ENCODE assay signal across 8 mouse cellular contexts in genomic region chr7:25251071-25251791, GRCm38 (mm10). TPM values are rescaled to one million over a fixed set of nuclear protein-coding genes. Genes with fewer than 3 reads are reported as not detected.
DNase-seq lines count a peak whose midpoint lies in the region; ATAC-seq lines count a peak whose summit lies in the region.

No protein-coding gene starts in this region.

- H3K27me3 ChIP-seq in hindbrain, embryonic 15.5 days: no peaks in the 10 kb centered on the region
- H3K27me3 ChIP-seq in liver, embryonic 12.5 days (replicated peaks): 0 out of 2 replicates have a peak, but pooled peaks cover 8% of the 10 kb centered on the region
- no peaks in the 10 kb centered on the region for H3K27me3 ChIP-seq in neural tube, embryonic 13.5 days

- peak overlapping the region; percentile 78 for H3K27ac ChIP-seq in hindbrain, embryonic 15.5 days (replicated peaks)
- H3K27ac ChIP-seq in liver, embryonic 12.5 days: peak overlapping the region; percentile 65
- H3K27ac ChIP-seq in neural tube, embryonic 13.5 days (replicated peaks): peak overlapping the region; percentile 79

- H3K36me3 ChIP-seq in hindbrain, embryonic 15.5 days: no peaks in the 10 kb centered on the region
- peaks cover 5% of the 10 kb centered on the region; the same call in 1 of the 2 replicates for H3K36me3 ChIP-seq in liver, embryonic 12.5 days
- H3K36me3 ChIP-seq in neural tube, embryonic 13.5 days: no peaks in the 10 kb centered on the region

- no peaks in the 10 kb centered on the region for H3K9me3 ChIP-seq in hindbrain, embryonic 15.5 days
- no peaks in the 10 kb centered on the region for H3K9me3 ChIP-seq in liver, embryonic 12.5 days (replicated peaks)
- no peaks in the 10 kb centered on the region for H3K9me3 ChIP-seq in neural tube, embryonic 13.5 days

- peaks cover 54% of the 10 kb centered on the region for H3K4me1 ChIP-seq in hindbrain, embryonic 15.5 days (replicated peaks)
- H3K4me1 ChIP-seq in liver, embryonic 12.5 days: peaks cover 52% of the 10 kb centered on the region
- H3K4me1 ChIP-seq in neural tube, embryonic 13.5 days (replicated peaks): peaks cover 53% of the 10 kb centered on the region

- ATAC-seq in hindbrain, embryonic 15.5 days (ENCODE audit: low FRiP score, low read depth): peak; percentile 20; the same call in 1 of the 2 replicates
- ATAC-seq in liver, embryonic 12.5 days: peak; percentile 13; the same call in 1 of the 2 replicates
- ATAC-seq in neural tube, embryonic 13.5 days (ENCODE audit: low read depth): peak; percentile 4; the same call in 1 of the 2 replicates

- peak overlapping the region; percentile 78 for H3K4me3 ChIP-seq in hindbrain, embryonic 15.5 days
- H3K4me3 ChIP-seq in liver, embryonic 12.5 days: peak overlapping the region; percentile 75
- H3K4me3 ChIP-seq in neural tube, embryonic 13.5 days: peak overlapping the region; percentile 78

- WGBS in hindbrain, embryonic 15.5 days: 2% methylated on average over 22 of the region's 22 CpGs
- WGBS in liver, embryonic 12.5 days (ENCODE audit: insufficient replicate concordance): 9% methylated on average over 22 of the region's 22 CpGs
- 4% methylated on average over 22 of the region's 22 CpGs for WGBS in neural tube, embryonic 13.5 days

- peak; percentile 69 for DNase-seq in right cerebral cortex, postnatal 4 days
- DNase-seq in right cerebral cortex, adult 18-20 months: no peak
- DNase-seq in cerebellum, adult 18-20 months: peak; percentile 49 to 68
- DNase-seq in gastrocnemius, adult 18-20 months (ENCODE audit: low spot score): peak; percentile 63
- DNase-seq in natural killer cell, adult 2 months (ENCODE audit: low spot score in 2 of 2): no peak

- peak overlapping the region; percentile 62; the same call in 1 of the 2 replicates for H3K9ac ChIP-seq in hindbrain, embryonic 15.5 days
- peak overlapping the region; percentile 91 for H3K9ac ChIP-seq in liver, embryonic 12.5 days
- peak overlapping the region; percentile 84 for H3K9ac ChIP-seq in neural tube, embryonic 13.5 days

- peak overlapping the region; percentile 99 for H3K4me2 ChIP-seq in hindbrain, embryonic 15.5 days
- H3K4me2 ChIP-seq in liver, embryonic 12.5 days: peak overlapping the region; percentile 100
- peak overlapping the region; percentile 99 for H3K4me2 ChIP-seq in neural tube, embryonic 13.5 days

RNA-seq across cellular contexts. Expression of gene Erf, which starts 0.7 kb away (rescaled TPM):
- 1 to 10 TPM; 5.7 to 7.3 TPM for total RNA-seq in gastrocnemius, adult 18-20 months (2021)
- polyA plus RNA-seq in hindbrain, embryonic 15.5 days (2015; fragmentation: Nextera tagmentation; extraction: Ambion mirVana): 3.4 and 4.4 TPM in 2 replicates
- polyA plus RNA-seq in liver, embryonic 12.5 days (2016; fragmentation: Nextera tagmentation; extraction: Ambion mirVana): 6.5 and 7.5 TPM in 2 replicates
- polyA plus RNA-seq in neural tube, embryonic 13.5 days (2015; fragmentation: Nextera tagmentation; extraction: Ambion mirVana): 4.9 and 8.0 TPM in 2 replicates

RNA-seq across cellular contexts. Expression of gene Gsk3a, which starts 13.6 kb away (rescaled TPM):
- 10 to 100 TPM; 83.2 to 83.8 TPM for total RNA-seq in gastrocnemius, adult 18-20 months (2021)
- 19.2 and 19.7 TPM in 2 replicates for polyA plus RNA-seq in hindbrain, embryonic 15.5 days (2015; fragmentation: Nextera tagmentation; extraction: Ambion mirVana)
- polyA plus RNA-seq in liver, embryonic 12.5 days (2016; fragmentation: Nextera tagmentation; extraction: Ambion mirVana): 13.0 and 14.4 TPM in 2 replicates
- 16.5 and 16.8 TPM in 2 replicates for polyA plus RNA-seq in neural tube, embryonic 13.5 days (2015; fragmentation: Nextera tagmentation; extraction: Ambion mirVana)

RNA-seq across cellular contexts. Expression of gene Cic, which starts 16.3 kb away (rescaled TPM):
- 10 to 100 TPM; 34.8 to 38.3 TPM for total RNA-seq in gastrocnemius, adult 18-20 months (2021)
- polyA plus RNA-seq in hindbrain, embryonic 15.5 days (2015; fragmentation: Nextera tagmentation; extraction: Ambion mirVana): 32.5 and 38.5 TPM in 2 replicates
- 17.0 TPM in 2 replicates for polyA plus RNA-seq in liver, embryonic 12.5 days (2016; fragmentation: Nextera tagmentation; extraction: Ambion mirVana)
- polyA plus RNA-seq in neural tube, embryonic 13.5 days (2015; fragmentation: Nextera tagmentation; extraction: Ambion mirVana): 40.2 and 43.4 TPM in 2 replicates

RNA-seq across cellular contexts. Expression of gene Zfp526, which starts 30.0 kb away (rescaled TPM):
- 1 to 10 TPM; 4.7 to 5.3 TPM for total RNA-seq in gastrocnemius, adult 18-20 months (2021)
- polyA plus RNA-seq in hindbrain, embryonic 15.5 days (2015; fragmentation: Nextera tagmentation; extraction: Ambion mirVana): 1.6 and 2.1 TPM in 2 replicates
- 2.3 and 2.8 TPM in 2 replicates for polyA plus RNA-seq in liver, embryonic 12.5 days (2016; fragmentation: Nextera tagmentation; extraction: Ambion mirVana)
- polyA plus RNA-seq in neural tube, embryonic 13.5 days (2015; fragmentation: Nextera tagmentation; extraction: Ambion mirVana): 2.0 and 2.1 TPM in 2 replicates

RNA-seq across cellular contexts. Expression of gene Dedd2, which starts 30.8 kb away (rescaled TPM):
- total RNA-seq in gastrocnemius, adult 18-20 months (2021): 1 to 10 TPM; 8.3 to 8.4 TPM
- polyA plus RNA-seq in hindbrain, embryonic 15.5 days (2015; fragmentation: Nextera tagmentation; extraction: Ambion mirVana): 16.5 and 17.3 TPM in 2 replicates
- 31.4 and 33.4 TPM in 2 replicates for polyA plus RNA-seq in liver, embryonic 12.5 days (2016; fragmentation: Nextera tagmentation; extraction: Ambion mirVana)
- polyA plus RNA-seq in neural tube, embryonic 13.5 days (2015; fragmentation: Nextera tagmentation; extraction: Ambion mirVana): 16.6 and 17.7 TPM in 2 replicates

Comparison
In these comparisons a context has a peak if more than half of its experiments do, and no peak if none do; other contexts are left out.
1. DNase-seq: peak in right cerebral cortex, postnatal 4 days (single experiment), cerebellum, adult 18-20 months (2 of 2) and gastrocnemius, adult 18-20 months (single experiment); none in right cerebral cortex, adult 18-20 months (single experiment) and natural killer cell, adult 2 months (0 of 2).
2. Peak in every context shown above with its lines, with median percentiles within 50 percentile points of each other: ATAC-seq, H3K27ac ChIP-seq, H3K4me2 ChIP-seq, H3K4me3 ChIP-seq and H3K9ac ChIP-seq.